ENCODE assay signal across 8 mouse cellular contexts in genomic region chr9:88858566-88859492, GRCm38 (mm10). TPM values are rescaled to one million over a fixed set of nuclear protein-coding genes. Genes with fewer than 3 reads are reported as not detected.
A peak's percentile ranks its signal among the peaks of the same experiment; 100 is the strongest.
DNase-seq lines count a peak whose midpoint lies in the region; ATAC-seq and TF ChIP-seq lines count a peak whose summit lies in the region.
"Not testable (repeated sequence)": the region's sequence is repeated elsewhere in the genome, so short reads cannot be mapped to it uniquely, and the experiment has no call there.

No protein-coding gene starts in this region.

- not testable (repeated sequence) for TF ChIP-seq RAD21 in CH12.LX (IDR thresholded peaks at IDR 0.05; ENCODE audit: low read depth, low read length)

- peak; percentile 96 for ATAC-seq in heart, embryonic 15.5 days (replicated peaks; ENCODE audit: insufficient number of reproducible peaks, insufficient read depth, low FRiP score, low read depth)
- peak; percentile 96 for ATAC-seq in liver, embryonic 12.5 days

- TF ChIP-seq POLR2A in CH12.LX (IDR thresholded peaks at IDR 0.05; ENCODE audit: low read depth, low read length) = peak; percentile 66

- dilution Hi-C loops in CH12.LX (cut with MboI; ENCODE audit: extremely low pct_ligation_motif_present, extremely low pct_unique_long_range_greater_than_20kb, low sequenced_read_pairs) = not testable (repeated sequence)

- TF ChIP-seq EP300 in CH12.LX (IDR thresholded peaks at IDR 0.05; ENCODE audit: low read length) = not testable (repeated sequence)

- not testable (repeated sequence) for H3K27ac ChIP-seq in CH12.LX (ENCODE audit: insufficient read depth, low read depth)
- peak overlapping the region; percentile 82 for H3K27ac ChIP-seq in forebrain, embryonic 10.5 days
- H3K27ac ChIP-seq in heart, embryonic 15.5 days = peak overlapping the region; percentile 71
- H3K27ac ChIP-seq in liver, embryonic 12.5 days = 0 out of 2 replicates have a peak overlapping the region, but pooled peaks have one; percentile 30

- not testable (repeated sequence) for TF ChIP-seq CTCF in CH12.LX (conservative IDR thresholded peaks at IDR 0.05 in 1 of 2, IDR thresholded peaks at IDR 0.05 in 1 of 2; ENCODE audit: low read depth in 2 of 2, low read length in 2 of 2)

- H3K4me1 ChIP-seq in CH12.LX (ENCODE audit: control insufficient read depth in 1 of 2, insufficient read depth in 2 of 2); forebrain, embryonic 10.5 days; heart, embryonic 15.5 days (replicated peaks); liver, embryonic 12.5 days: not testable (repeated sequence)

- H3K4me3 ChIP-seq in CH12.LX (replicated peaks in 1 of 3; ENCODE audit: low read depth in 2 of 3, low read length in 2 of 3, poor library complexity in 1 of 3) = peak overlapping the region; percentile 28 to 63 (median 49)
- H3K4me3 ChIP-seq in forebrain, embryonic 10.5 days = peak overlapping the region; percentile 52
- peak overlapping the region; percentile 58 for H3K4me3 ChIP-seq in heart, embryonic 15.5 days
- H3K4me3 ChIP-seq in liver, embryonic 12.5 days = peak overlapping the region; percentile 49

- H3K9me3 ChIP-seq in CH12.LX (replicated peaks; ENCODE audit: low read length); forebrain, embryonic 10.5 days; heart, embryonic 15.5 days (replicated peaks); liver, embryonic 12.5 days (replicated peaks): not testable (repeated sequence)

- H3K27me3 ChIP-seq in CH12.LX (replicated peaks); forebrain, embryonic 10.5 days (ENCODE audit: poor library complexity, severe bottlenecking); heart, embryonic 15.5 days; liver, embryonic 12.5 days (replicated peaks); splenic B cell, adult 2 months (ENCODE audit: control insufficient read depth, insufficient read depth, low read length, poor library complexity, severe bottlenecking): not testable (repeated sequence)

- in situ Hi-C loops in CH12.LX (cut with MboI; ENCODE audit: low pct_ligation_motif_present, low pct_unique_long_range_greater_than_20kb, low sequenced_read_pairs) = not testable (repeated sequence)

- not testable (repeated sequence) for H3K36me3 ChIP-seq in CH12.LX (replicated peaks in 1 of 2; ENCODE audit: control insufficient read depth in 1 of 2, insufficient read depth in 1 of 2, low read length in 1 of 2); forebrain, embryonic 10.5 days (replicated peaks); heart, embryonic 15.5 days; liver, embryonic 12.5 days; splenic B cell, adult 2 months (ENCODE audit: control insufficient read depth, insufficient read depth, low read length, poor library complexity, severe bottlenecking)

- H3K9ac ChIP-seq in CH12.LX (ENCODE audit: insufficient read depth, low read depth) = peak overlapping the region; percentile 85
- H3K9ac ChIP-seq in heart, embryonic 15.5 days = peak overlapping the region; percentile 56
- peak overlapping the region; percentile 60 for H3K9ac ChIP-seq in liver, embryonic 12.5 days

- WGBS in forebrain, embryonic 10.5 days = 2% methylated on average over 51 of the region's 52 CpGs
- WGBS in heart, embryonic 15.5 days = 1% methylated on average over 52 of the region's 52 CpGs
- 2% methylated on average over 52 of the region's 52 CpGs for WGBS in liver, embryonic 12.5 days (ENCODE audit: insufficient replicate concordance)

- H3K4me2 ChIP-seq in CH12.LX (ENCODE audit: insufficient read depth, low read depth, poor library complexity, severe bottlenecking) = peak overlapping the region; percentile 29; the same call in 1 of the 2 replicates
- peak overlapping the region; percentile 87 for H3K4me2 ChIP-seq in heart, embryonic 15.5 days
- peak overlapping the region; percentile 71 for H3K4me2 ChIP-seq in liver, embryonic 12.5 days

- peak; percentile 80 for DNase-seq in CH12.LX (ENCODE audit: extremely low read depth)
- peak; percentile 71 for DNase-seq in c-Kit-positive CD71-negative TER-119-negative erythroid progenitor cells, embryonic 14.5 days (ENCODE audit: low read depth)
- peak; percentile 82 for DNase-seq in forebrain, embryonic 10.5 days (ENCODE audit: extremely low spot score, low spot score)
- DNase-seq in kidney, postnatal 14 days = peak; percentile 94
- DNase-seq in naive thymus-derived CD4-positive, alpha-beta T cell, adult 2 months (ENCODE audit: low read depth) = peak; percentile 54
- peak; percentile 58 for DNase-seq in splenic B cell, adult 2 months (ENCODE audit: low read depth, low spot score)

- not testable (repeated sequence) for H3K79me2 ChIP-seq in CH12.LX (replicated peaks; ENCODE audit: control insufficient read depth, extremely low read depth, insufficient read depth, poor library complexity, severe bottlenecking)

TF ChIP-seq in CH12.LX, 34 proteins besides CTCF, POLR2A, EP300 and RAD21:
- 0 out of 2 replicates have a peak, but pooled peaks have one; percentile 10 for TF ChIP-seq BHLHE40 (IDR thresholded peaks at IDR 0.05; ENCODE audit: low read depth, low read length)
- TF ChIP-seq ELF1 (IDR thresholded peaks at IDR 0.05; ENCODE audit: low read depth, low read length) = peak; percentile 60; the same call in 1 of the 2 replicates
- TF ChIP-seq TBP (conservative IDR thresholded peaks at IDR 0.05; ENCODE audit: low read depth, low read length) = peak; percentile 79
- peak; percentile 57 for TF ChIP-seq NRF1 (IDR thresholded peaks at IDR 0.05; ENCODE audit: low read depth, low read length)
- TF ChIP-seq USF1 (IDR thresholded peaks at IDR 0.05; ENCODE audit: low read depth, low read length) = peak; percentile 35; the same call in 1 of the 2 replicates
- peak; percentile 73 for TF ChIP-seq NELFE (IDR thresholded peaks at IDR 0.05; ENCODE audit: low read depth, low read length)
- 0 out of 2 replicates have a peak, but pooled peaks have one; percentile 25 for TF ChIP-seq TCF12 (IDR thresholded peaks at IDR 0.05; ENCODE audit: low read depth, low read length)
- TF ChIP-seq MYC (IDR thresholded peaks at IDR 0.05; ENCODE audit: low read depth, low read length) = peak; percentile 25; the same call in 1 of the 2 replicates
- TF ChIP-seq MXI1 (IDR thresholded peaks at IDR 0.05; ENCODE audit: low read depth, low read length) = 0 out of 2 replicates have a peak, but pooled peaks have one; percentile 31
TF ChIP-seq in CH12.LX: peak in this region for 9; not testable (repeated sequence) for 25.

RNA-seq across cellular contexts. Expression of gene Trim43c, which starts 19.9 kb away (rescaled TPM):
- 0.08 TPM in 1 of 2 replicates, not detected in the other for total RNA-seq in CH12.LX (2012; rRNA removed)
- not detected in 2 replicates for total RNA-seq in CH12.LX (2014; rRNA removed)
- 0.71 and 0.96 TPM in 2 replicates for polyA plus RNA-seq in CH12.LX (2012; ENCODE audit: insufficient read length, low read depth)
- polyA plus RNA-seq in forebrain, embryonic 10.5 days (2016; fragmentation: Nextera tagmentation; extraction: Ambion mirVana) = 0.07 and 0.09 TPM in 2 replicates
- 0.13 TPM in 1 of 2 replicates, not detected in the other for polyA plus RNA-seq in heart, embryonic 15.5 days (2015; fragmentation: Nextera tagmentation; extraction: Ambion mirVana)
- not detected in 2 replicates for polyA plus RNA-seq in liver, embryonic 12.5 days (2016; fragmentation: Nextera tagmentation; extraction: Ambion mirVana)

Comparison
In these comparisons a context has a peak if more than half of its experiments do, and no peak if none do; other contexts are left out.
1. H3K4me2 ChIP-seq: peak in every context shown above with its lines; median percentile 87 in heart, embryonic 15.5 days; 71 in liver, embryonic 12.5 days; 29 in CH12.LX.